Mouse (Mus musculus): ENCODE data around the gene Pla2g2c.

GRCm38 (mm10) chr4:138762266-138762665 is 37.7 kb downstream of the Pla2g2c start:
- TF ChIP-seq CTCF (IDR thresholded peaks at IDR 0.05) (no peak), EP300 (IDR thresholded peaks at IDR 0.05) (no peak)

Measured in lung, postnatal 0 days (tissue).